Mouse (Mus musculus): ENCODE measurements around the gene Txn1.

Txn1 gene

DNA sequence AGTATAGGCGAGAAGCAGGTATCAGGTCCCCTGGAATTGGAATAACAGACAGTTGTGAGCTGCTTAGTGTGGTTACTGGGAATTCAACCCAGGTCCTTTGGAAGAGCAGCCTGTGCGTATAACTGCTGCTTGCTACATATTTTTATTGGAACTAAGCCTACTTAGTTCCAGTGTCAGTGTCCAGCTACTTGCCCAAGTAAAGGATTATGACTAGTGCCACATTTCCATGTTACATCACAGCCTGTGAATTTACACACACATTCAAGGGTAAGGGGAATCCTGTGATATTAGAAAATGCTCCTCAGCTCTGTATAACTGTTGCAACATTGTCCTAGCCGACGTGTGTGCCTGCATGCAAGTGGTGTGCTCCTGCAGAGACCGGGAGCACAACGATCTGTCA lies 18.9 kb downstream of the Txn1 start:
- no peak for DNase-seq

DNA sequence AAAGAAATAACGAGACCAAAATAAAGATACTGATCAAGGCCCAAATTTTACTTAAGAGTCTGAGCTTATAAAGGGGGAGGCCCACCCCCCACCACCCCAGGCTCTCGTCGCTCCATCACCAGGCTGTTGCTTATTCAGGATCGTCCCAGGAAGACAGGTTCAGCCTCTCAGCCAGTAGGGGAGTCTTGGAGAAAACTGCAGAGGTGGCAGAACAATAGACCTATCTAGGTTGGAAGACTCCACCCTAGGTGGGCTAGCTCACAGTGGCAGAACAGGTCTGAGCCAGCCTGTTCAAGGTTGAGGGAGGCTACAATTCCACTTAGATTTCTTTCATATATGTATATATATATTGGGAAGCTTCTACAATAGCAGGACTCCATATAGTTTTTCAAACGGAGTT lies 22.0 kb downstream of the Txn1 start:
- DNase-seq = no peak

DNA sequence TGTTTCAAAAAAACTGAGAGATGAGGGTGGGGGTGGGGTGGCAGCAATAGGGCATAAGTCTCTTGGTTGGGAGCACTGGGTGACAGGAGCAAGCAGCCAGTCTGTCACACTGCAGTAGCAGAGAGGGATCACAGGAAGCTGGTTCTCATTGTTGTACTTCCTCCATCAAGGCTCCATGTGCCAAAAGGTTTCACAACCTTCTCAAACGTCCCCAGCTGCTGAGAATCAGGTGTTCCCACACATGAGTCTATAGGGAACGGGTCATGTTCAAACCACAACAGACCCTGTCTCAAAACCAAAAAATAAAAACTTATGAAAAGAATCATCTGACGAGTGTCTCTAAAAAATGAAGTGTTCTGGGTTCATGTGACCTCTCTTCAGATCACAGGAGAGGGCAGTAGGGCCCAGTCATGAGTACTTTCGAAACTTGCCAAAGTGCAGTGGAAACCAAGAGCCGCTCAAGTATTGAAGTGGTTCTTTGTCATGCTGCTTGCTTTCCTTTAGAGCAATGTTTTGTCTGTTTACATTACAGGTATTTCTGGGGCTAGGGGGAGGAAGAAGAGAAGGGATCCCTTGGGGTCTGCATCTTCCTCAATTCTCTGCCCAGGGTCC lies 25.5 kb downstream of the Txn1 start:
- no peak for DNase-seq

DNA sequence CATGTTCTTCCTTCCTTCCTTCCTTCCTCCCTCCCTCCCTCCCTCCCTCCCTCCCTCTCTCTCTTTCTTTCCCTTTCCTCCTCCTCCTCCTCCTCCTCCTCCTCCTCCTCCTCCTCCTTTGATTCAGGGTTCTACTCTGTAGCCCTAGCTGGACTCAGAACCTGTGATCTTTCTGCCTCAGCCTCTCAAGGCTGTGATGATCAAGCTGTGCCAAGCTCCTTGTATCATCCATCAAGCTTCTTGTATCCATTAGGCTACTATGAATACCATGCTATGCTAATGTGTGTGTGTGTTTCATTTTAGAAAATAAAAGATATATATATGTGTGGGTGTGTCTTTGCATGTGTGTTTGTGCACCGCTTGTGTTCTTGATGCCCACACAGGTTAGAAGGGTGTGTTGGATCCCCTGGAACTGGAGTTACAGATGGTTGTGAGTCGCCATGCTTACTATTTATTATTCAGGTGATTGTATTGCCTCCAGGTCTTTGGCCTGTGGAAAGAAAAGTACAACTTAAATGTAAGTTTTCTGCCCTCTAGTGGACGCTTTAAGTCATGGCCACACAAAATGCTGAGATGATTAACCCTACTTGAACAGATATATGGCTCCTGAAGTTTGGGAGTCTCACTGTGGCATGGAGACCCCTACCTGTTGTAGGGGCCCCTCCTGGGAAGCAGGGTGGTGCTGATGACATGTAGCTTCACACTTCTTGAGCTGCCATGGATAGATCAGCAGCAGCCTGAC lies 28.6 kb downstream of the Txn1 start:
- DNase-seq = no peak

DNA sequence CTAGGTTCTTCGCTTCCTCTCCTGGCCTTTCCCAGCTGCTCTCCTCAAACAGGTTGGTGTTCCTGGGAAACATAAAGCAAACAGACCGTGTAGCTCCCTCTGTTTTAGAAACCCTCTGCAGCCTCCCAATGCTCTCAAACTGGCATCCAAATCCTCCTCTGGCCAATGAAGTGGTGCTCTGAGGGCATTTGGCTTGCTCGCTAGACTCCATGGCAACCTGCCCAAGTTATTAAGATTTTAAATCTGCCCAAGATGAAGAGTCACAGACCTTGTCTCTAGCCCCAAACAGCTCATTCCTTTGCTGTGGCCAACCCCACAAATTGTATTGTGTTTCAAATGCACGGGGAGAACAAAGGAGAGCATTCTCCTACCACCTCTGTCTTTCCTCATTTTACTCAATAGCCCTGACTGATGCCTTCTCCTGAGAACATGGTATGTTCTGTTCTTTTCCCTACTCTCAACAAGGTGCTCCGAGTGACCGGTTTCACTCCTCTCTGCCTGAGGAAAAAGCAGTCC lies 31.6 kb downstream of the Txn1 start:
- no peak for DNase-seq

DNA sequence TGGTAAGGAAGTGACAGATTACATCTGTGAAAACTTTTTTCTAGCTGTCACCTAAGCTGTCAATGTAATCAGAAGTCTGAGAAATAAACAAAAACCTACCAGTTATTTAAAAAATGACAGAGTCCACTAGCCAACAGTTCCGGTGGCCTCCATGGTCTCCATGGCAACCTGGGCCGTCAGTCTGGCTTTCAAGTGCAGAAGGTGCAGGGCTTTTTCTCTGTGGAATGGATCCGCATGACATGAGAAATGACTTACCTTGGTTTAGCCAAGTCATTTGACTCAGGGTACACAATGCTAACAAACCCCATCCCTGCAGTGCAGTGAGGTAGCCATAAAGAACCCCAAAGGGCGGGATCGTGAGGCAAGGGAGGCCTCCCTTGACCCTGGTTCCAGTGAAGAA lies 34.0 kb downstream of the Txn1 start:
- DNase-seq = no peak

DNA sequence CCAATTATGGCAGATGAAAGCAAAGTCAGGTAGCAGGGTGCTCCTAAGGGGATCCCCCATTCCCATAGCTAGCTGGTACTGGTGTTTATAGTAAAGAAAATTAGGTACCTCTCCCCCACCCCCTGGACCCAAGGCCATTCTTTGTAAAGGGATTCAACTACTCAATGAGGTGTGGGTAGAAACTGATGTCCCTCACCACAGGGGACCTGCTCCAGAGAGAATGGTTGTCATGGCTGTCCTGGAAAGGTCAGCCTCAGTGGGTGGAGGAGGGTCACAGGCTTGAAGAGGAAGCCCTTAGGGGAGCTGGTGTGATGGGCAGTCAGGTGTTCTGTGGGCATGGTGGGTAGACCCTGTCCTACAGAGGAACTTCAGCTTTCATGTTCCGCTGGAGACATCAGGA lies 35.7 kb downstream of the Txn1 start:
- no peak for DNase-seq

DNA sequence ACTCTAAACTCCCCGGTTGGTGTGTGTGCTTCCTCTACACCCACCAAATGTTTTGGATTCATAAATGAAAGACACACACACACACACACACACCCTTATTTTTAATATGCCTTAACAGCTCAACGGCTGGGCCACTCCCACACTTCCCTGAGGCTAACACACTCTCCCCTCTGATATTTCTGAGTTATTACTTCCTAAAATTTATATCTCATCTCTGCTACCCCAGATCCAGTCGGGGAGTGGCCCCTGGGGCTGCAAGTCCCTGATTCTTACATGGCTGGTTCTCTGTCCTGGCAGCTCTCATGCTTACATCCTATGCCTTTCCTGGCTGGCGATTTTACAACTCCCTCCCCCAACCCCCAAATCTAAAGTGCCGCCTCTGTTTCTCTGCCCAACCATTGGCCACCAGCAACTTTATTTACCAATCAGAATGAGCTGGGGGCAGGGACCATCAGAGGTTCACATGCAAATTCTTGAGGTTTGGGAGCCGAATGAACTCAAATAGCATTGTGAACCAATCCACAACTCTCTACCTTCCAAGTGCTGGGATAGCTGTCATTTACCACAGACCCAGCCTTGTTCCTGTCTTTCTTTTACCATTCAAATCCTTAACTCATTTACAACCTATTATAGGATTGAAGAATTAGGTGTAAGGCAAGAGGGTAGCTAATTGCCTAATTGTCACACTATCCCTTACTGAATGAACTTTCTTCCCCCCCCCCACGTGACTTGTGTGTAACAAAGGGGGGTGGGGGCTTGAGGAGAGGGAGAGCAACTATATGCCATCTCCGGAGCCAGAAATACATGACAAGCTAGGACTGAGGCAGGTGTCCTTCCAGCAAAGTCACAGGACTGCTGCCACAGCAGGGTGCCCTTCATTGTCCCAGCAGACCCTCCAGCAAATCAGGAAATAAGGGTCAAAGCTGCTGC lies 36.5 kb downstream of the Txn1 start:
- DNase-seq = no peak

DNA sequence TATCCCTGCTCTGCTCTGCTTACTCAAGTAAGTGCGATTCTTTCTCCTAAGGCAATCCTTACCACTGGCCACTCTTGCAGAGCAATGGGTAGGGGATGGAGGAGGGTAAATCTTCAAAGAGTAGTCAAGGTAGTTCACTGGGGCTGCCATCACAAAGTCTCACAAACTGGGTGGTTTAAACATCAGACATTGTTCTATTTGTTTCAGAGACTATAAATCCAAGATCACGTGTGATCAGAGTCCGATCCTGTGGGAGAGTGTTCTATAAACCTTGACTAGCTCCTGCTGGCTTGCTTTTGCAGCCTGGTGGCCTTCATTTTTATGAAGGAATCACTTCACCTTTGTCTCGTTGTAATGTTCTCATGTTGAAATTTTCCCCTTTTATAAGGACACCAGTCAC lies 39.5 kb downstream of the Txn1 start:
- no peak for DNase-seq

DNA sequence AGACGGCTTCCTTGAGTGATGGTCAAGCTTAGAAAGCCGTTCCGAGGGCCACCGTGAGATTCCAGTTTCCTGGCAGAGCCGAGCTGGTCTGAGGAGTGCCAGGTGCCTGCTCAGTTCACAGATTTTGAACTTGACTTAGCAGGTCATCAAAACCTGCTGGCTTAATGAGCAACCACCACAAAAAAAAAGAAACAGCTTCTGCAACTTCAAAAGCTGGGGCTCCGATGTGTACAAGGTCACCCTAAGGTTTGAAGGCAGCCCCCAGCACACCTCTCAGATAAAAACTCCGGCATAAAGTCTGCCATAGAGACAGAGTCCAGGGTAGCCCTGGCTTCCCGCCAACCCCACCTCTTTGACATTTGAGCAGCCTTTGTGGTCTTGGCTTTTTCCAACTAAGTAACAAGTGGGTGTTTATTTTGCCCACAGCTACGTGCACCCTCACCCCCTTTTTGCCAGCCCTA lies 40.0 kb downstream of the Txn1 start, which contains the start of gene D630039A03Rik:
Gene D630039A03Rik (minus strand): TSS at position 97 of the 461 bp plus-strand sequence.
- peak; percentile 27 for DNase-seq

DNA sequence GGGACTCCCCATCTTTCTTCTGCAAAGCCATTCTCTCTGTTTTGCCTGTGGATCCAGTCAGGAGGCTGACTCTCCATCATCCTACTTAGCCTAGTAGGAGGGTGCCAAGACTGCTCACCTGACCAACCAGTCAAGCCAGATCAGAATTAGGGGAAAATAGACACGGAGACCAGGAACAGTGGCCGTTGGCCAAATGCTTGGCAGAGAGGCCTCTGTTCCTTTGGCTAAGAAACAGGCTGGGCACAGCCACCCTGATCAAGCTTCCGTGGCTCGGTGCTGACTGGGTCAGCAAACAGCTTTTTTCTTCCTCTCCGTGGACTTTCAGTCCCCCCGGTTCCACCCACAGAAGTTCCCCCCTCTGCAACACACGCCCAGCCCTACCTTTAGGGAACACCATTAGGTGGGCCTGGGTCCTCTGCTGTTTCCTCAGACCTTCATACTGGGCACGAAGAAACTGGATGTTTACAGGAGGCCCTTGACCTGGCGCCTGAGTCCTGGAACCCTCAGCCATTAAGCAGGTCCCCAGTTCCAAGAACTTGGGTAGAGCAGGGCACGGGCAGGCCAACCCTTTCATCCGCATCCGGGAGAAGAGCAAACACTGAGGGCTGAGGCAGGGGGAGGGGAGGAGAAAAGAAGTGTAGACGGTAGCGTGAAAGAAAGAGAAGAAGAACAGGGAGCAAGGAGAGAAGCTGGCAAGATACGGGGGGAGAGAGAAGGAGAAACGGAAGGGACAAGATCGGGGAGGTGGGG lies 40.8 kb downstream of the Txn1 start:
- no peak for DNase-seq

DNA sequence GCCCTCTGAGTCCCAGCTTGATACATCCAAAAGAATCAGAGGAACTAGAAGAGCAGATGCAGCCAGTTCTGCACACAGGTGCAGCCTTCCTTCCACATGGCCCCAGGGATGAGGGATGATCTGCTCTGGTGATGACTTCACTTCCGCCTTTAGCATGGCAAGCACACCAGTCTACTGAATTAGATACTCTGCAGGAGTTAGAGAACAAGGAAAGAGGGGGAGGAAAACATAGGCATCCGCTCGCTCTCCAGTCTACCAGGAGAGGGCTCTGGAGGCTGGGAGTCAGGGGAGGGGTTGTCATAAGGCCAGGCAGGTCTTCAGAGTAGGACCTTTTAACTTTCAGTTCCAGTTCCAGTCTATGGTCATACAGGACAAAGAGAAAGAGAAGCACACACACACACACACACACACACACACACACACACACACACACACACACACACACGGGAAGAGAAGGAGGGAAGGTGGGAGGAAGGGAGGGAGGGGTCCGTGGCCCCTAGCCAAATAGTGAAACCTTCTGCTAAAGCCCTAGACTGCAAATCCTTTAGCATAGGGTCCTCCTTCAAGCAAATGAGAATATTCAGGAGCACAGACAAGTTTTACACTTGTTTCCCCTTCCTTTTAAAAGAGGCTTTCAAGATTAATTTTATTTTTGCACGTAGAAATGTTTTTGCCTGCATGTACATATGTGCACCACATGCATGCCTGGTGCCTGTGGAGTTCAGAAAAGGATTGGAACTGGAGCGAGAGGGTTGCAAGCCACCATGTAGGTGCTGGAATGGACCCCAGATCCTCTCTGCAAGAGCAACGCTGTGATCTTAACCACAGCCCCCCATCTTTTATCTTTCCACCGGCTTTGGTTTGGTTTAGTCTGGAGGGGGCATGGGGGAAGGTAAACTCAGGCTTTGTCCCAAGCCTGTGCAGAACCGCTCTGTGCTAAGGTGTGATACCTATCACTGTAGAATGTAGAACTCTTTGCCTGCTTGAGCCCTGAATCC lies 41.7 kb downstream of the Txn1 start:
- DNase-seq = no peak

DNA sequence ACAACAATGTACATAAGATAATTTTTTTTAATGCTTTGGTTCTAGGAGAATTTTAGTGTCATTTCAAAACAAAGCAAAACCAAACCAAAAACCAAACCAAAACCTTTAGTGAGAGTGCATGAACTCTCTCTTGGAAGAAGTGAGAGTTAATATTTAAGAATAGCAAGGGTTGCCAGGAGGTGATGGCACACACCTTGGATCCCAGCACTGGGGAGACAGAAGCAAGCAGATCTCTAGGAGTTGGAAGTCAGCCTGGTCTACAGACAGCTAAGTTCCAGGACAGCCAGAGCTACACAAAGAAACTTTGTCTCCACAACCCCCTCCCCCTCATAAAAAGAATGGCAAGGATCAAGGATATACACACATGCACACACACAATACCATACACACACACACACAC lies 43.2 kb downstream of the Txn1 start:
- DNase-seq = no peak

DNA sequence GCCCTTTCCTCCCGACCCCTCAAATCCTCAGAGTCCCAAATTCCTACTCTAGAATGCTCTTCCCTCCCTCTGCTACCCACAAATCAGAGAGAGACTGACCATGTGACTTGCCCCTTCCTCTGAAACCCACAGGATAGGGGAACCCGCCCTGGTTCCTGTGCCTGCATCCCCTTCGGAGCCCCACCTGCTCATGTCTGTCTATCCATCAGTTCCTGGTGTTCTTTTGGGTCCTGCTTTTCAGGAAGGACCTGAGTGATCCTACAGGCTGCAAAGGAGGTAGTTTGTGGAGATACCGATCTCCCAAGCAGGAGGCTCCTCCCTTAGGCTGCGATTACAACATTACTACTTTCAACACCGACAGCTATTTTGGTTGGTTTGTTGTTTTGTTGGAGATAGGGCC lies 47.4 kb downstream of the Txn1 start:
- DNase-seq = no peak

DNA sequence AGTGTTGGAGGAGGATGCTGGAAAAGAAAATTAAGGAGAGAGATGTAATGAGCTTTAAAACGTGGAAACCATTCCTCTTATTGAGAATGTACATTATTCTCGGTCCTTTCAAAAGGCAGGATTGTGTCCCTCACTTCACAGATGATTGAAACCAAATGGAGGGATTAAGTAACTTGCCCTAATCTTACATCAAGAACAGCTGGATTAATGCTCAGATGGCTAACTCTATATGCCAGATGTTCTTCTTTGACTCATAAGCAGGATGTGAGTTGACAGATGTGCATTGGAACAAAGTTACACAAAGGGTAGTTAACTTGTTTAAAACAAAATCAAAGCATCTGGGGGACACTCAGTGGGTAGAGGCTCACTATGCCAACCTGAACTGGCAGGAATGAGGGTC lies 49.5 kb downstream of the Txn1 start:
- no peak for DNase-seq

DNA sequence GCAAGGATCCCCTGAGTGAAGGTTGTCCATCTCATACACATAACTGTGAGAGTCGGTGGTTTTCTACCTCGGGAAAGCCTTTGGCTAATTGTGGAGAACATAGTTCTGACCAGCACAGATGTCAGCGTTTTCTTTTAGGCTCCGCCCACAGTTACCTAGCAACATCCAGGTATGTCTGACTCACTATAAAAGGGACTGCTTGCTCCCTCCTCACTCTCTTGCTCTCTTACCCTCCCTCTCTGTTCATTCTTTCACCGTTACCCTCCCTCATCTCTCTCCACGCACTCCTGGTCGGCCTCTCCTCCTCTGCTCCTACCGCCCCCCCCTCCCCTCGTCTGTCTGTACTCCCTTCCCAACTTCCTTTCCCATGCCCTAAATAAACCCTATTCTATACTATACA lies 51.6 kb downstream of the Txn1 start:
- DNase-seq = no peak

DNA sequence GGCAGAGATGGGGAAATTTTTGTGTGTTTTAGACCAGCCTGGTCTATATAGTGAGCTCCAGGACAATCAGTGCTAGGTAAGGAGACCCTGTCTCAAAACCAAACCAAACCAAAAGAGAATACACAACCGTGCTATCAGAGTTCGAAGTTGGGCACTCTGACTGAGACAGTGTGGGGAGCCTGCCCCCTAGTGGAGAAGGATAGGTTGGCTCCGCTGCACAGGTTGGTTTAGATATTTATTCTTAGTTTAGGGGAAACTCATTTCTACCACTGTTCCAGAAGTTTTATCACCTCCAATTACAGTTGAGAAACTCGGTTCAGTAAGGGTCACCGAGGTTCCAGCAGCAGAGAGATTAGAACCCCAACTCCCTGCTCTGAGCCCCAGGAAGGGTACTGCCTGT lies 52.0 kb downstream of the Txn1 start:
- DNase-seq = peak; percentile 50

DNA sequence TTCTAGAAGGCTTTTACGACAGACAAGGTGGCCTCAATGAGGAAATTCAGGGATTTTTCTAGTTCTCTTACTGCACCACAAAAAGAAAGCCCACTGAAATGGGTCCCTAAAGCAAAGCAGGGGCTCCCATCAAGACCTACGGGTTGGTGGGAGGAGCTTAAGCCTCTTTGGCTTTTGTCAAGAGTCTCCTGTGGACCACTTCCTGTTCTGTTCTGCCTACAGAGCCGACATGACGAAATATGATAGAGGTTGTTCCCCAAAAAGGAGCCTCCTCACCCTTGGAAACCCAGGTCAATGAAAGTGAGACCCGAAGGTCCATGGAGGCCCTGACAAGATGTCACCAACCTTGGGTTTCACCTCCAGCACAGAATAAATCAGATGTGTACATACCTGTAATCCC lies 53.6 kb downstream of the Txn1 start:
- no peak for DNase-seq

DNA sequence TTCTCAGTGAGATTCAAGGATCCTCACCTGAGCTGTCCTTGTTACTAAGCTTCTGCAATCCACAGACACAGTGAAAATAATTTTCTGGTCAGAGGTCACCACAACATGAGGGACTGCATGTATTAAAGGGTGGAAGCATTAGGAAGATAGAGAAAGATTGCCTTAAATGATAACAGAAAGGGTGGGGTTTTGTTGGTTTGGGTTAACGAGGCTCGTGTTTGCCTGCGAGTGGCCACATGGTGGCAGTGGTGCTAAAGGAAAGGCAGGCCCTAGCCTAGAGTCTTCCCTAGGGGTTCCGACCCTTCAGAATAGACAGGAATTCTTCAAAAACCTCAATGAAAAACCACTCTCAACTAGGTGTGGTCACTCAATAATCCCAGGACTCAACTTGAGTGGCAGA lies 55.0 kb downstream of the Txn1 start:
- DNase-seq = peak; percentile 26

DNA sequence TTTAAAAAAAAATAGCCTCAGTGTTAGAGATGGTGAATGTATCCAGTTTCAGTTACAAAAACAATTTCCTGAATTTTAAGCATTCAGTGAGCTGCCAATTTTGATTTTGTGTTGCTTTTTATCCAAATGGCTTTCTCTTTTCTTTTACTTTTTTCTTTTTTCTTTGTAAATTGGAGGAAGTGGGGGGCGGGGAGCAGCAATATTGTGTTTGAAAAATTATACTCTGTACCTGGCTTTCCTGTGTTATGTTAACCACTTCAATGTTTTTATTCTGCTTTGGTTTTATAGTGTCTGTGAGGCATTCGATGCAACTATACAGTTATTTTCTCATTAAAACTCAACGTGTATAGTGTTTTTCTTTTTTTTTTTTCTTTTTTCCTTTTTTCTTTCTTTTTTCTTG lies 59.6 kb downstream of the Txn1 start:
- DNase-seq = no peak

DNA sequence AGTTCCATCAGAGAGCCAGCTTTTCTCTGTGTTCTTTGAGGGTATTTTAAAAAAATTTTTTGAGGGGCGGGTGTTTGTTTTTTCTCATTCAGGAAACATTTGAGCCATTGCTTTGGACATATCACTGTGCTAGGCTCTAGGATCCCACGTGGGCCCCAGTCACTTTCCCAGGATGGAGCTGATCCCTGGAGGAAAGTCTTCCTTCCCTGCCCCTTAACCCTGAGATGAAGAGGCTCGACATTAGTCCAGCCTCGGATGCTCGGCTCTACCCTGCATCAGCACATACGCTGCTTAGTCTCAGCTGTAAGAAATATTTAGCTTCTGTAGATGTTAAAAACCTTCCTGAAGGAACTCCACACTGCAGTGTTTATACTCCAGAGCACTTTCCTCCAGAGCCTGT lies 60.3 kb downstream of the Txn1 start:
- DNase-seq = no peak
